Mouse (Mus musculus) 3134 (cell line): ENCODE measurements at regions not wholly inside any gene's neighbourhood (a gene's known extent, or its start where the extent isn't known, plus 50 kb on each side); places are given as distances from the start of the nearest gene placed in this dataset.
"Not testable (repeated sequence)": the region's sequence is repeated elsewhere in the genome, so short reads cannot be mapped to it uniquely, and the experiment has no call there.

Experiments used
- DNase-seq: peaks from one replicate; pipeline ENCODE4 v3.0.0-alpha.2; 2011; ENCODE audit warnings: low spot score; ENCODE audit not compliant: insufficient read length; ENCODE audit errors: extremely low read depth

DNA sequence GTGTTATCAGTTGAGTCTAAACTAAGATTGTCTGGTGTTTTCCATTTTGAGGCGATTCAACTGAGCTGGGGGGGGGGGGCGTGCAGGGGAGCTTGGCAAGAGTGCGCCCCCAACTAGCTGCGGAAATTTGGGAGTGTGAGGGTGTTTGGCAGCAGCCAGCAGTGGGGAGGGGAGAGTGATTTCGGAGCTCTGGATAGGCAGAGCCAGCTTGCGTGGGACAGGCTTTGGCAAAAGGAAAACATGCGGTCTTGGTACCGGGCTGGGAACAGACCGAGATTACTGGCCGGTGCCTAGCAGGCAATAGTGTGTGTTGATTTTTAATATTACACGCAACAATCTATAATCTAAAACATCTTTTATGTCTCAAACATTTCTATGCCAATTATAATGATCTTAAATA is 199.4 kb upstream of the Cdk6 start:
- DNase-seq: not testable (repeated sequence)

- peak; percentile 7 for DNase-seq
These were observed 194.6 kb upstream of the Cdk6 start for GRCm38 (mm10) chr5:3146544-3147295.

GRCm38 (mm10) chr5:3149886-3150285 is 191.4 kb upstream of the Cdk6 start:
- DNase-seq: not testable (repeated sequence)

DNA sequence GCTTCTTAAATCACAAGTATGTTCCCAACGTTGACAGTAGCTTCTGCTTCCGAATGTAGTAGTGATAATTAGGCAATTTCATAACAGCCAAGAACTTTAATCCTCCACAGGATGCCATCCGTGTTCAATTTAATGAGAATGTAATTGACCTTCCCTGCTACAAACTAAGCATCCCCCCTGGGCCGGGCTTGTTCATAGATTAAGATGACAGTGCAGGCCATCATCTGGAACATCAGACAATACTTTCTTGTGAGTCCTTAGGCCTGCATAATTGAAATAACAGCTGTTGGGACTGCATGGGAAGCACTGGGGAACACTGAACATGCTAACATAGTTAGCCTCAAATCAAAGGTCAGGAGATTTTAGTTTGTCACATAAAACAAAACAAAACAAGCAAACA is 190.5 kb upstream of the Cdk6 start:
- not testable (repeated sequence) for DNase-seq

DNA sequence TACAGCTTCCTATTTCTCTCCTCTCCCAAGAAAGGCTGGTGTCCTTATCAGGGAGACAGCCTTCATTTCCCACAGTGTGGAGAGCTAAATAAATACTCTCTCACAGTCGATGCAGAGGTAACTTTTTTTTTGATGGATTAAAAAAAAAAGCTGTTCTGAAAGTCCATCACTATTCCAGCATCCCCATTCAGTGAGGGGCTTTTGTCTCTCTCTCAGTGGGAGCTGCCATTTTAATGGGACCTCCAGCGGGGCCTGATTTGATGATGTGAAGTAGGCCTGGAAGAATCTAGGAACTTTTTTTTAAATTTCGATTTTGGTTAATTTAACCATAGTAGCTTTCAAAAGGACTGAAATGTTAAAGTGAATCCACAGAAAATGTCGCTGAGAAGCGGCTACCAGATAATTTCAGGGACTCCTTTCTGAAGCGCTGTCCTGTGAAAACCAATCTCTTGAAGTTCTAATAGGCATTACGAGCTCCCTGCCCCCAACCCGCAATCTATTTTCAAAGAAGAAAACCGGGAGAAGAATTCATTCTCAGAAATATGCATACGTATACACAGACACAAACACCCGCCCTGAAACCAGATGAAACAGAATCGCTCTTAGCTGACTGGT is 189.6 kb upstream of the Cdk6 start:
- peak; percentile 11 for DNase-seq

DNA sequence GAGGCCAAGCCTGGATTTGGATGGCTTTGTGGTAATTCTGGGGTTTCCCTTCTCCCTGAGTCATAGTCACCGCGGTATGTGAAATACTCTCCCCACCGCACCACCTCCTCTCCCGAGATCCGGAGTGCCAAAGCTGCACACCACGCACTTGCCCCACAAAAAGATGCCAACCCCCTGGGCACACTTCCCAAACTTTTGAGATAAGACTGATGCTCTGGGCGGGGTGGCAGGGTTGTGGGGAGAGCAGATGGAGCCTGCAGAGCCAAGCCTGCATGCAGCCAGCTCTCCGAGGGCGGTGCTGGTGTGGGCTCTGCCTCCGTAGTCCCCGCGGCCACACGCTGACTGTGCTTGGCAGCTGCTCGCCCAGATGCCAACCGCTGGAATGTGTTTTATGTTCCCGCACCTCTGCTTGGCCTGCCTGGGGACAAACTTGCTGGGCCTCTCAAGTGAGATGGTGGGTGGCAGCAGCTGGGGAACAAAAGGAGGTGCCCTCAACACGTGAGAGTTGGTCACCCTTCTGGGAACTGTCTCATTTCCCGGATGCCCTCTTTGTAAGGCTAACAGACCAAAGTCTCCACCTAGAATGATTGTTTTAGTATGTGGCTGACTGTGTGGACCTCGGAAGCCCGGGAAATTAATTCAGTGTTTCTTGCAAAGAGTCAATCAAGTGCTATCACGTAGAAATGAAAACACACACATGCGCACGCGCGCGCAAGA is 189.0 kb upstream of the Cdk6 start:
- DNase-seq: peak; percentile 94

GRCm38 (mm10) chr5:3165511-3165910 is 175.8 kb upstream of the Cdk6 start:
- DNase-seq: not testable (repeated sequence)

DNA sequence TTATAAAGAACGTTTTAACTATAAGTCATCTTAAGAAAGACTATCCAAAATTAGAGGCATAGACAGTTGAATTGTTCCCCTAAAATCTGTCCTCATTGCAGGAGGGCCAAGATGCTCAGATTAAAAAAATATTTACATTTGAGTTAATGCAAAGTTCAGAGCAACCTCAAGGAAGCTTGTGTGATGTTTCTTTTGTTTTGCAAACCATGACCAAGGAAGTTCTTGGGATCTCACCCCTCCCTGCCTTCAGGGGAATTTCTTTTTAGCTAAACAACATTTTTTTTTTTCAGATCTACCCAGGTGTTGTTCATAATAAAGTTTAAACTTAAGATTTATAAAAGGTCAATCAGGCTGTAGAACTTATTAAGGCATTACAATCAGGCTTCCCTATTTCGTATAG is 174.8 kb upstream of the Cdk6 start:
- not testable (repeated sequence) for DNase-seq

GRCm38 (mm10) chr5:3193592-3193991 is 147.7 kb upstream of the Cdk6 start:
- not testable (repeated sequence) for DNase-seq

DNA sequence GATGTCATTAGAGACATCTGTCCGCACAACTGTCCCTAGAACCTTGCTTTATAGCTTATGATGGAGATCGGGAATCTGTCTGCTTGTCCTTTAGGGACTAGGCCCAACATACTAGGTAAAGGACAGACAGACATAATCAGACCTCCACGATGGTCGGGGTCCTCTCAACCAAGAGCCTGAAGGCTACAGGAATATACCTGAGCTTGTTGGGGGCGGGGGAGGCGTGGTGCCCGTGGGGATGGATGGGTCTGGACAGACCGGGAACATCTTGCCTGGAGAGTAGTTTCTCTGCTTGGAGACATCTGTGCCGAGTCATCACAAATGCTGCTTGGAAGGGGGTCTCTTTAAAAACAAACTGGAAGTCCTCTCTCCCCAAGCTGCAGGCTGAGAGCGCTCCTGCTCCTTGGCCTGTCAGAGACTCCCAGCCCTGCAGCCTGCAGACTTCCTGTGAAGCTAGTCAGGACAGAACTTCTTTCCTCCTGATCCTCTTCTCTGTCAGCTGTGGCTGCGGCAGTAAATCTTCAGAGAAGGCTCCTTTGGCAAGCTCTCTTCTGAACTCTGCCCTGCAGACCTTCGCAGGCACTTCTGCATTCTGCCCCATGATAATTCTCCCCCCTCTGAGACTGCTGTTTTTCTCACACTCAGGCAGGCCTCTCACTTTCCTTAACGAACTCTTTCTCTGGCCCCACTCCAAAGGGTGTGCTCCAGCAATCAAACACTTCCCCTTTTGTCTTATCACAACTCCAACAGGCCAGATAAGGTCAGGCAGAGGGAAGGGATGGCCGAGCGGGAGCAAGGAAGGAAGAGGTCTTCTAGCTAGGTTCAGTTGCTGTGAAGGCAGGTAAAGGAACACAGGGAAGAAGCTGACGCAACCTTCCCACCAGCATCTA is 143.1 kb upstream of the Cdk6 start:
- DNase-seq: no peak

DNA sequence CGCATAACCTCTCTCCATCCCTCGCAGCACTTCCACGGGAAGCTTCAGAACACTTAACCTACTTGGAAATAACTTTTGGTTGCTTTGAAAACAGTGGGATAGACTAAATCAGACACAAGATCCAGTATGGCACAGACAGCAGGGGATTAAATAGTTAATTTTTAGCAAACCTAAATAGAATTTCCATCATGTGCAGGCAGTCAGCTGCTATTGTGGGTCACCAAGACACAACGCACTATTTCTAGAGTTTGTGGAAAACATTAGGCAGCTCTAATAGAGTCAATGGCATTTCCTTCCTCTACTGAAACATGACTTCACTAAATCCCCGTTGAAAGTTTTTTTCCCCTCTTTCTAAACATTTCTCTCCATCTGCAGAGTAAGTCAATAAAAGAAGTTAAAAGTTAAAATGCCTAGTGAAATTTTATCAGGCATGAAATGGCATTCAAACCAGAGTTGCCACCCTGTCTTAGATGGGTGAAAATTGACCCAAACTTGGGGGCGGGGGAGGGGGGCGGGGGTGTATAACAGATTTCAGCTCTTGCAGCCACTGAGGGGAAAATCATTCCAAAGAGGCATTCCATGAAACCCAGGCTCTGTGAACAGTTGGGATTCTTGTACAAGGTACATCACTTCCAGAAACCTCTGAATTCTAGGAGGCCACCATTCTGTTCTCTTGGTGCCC is 142.3 kb upstream of the Cdk6 start:
- not testable (repeated sequence) for DNase-seq

- not testable (repeated sequence) for DNase-seq
These were observed 135.1 kb upstream of the Cdk6 start for GRCm38 (mm10) chr5:3206160-3206559.

DNA sequence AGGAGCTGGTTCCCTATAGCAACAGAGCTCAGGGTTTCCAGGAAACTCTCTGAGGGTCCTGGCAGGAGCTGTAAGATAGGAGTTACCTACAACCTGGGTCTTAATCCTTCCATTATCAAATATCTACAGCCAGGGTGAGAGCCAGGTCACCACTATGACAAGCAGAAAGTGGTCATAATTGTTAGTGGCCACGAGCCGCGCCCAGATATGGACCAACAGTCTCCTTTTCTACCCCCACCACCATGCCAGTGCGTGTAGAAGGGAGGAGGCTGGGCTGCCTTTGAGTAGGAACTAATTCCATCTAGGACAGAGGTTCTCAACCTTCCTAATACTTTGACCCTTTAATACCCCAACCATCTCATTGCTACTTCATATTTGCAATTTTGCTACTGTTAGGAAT is 133.0 kb upstream of the Cdk6 start:
- not testable (repeated sequence) for DNase-seq

DNA sequence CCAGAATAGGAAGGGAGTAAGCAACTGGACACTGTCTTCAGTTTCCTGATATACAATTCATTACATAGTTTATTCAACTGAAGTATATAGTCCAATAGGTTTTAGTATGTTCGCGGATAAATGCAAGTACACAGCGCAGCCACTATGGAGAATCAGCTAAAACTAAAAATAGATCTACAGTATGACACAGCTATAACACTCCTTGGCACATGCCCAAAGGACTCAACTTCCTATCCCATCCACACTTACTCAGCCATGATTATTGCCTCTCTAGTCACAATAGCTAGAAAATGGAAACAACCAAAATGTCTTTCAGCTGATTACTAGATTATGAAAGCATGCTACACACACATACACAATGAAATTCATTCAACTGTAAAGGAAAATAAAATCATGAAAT is 130.0 kb upstream of the Cdk6 start:
- no peak for DNase-seq

DNA sequence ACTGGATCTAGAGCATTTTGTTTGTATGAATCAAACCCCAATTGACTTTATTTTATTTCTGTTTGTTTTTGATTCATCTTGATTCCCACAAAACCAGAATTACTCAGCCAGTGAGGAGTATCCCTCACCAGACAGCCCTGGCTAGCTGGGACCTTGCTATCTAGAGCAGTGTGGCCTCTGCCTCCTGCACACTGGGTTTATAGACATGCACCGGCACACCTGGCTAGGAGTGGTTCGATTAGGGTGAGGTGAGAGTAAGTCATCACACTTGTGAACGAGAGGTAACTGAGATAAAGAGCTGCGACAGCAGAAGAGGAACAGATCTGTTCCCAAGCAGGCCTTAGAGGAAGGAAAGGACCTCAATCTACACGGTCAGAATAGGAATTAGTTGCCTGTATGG is 125.2 kb upstream of the Cdk6 start:
- DNase-seq: no peak

GRCm38 (mm10) chr5:3219230-3219629 is 122.1 kb upstream of the Cdk6 start:
- DNase-seq: no peak

- no peak for DNase-seq
These were observed 121.5 kb upstream of the Cdk6 start for GRCm38 (mm10) chr5:3219770-3220169.

DNA sequence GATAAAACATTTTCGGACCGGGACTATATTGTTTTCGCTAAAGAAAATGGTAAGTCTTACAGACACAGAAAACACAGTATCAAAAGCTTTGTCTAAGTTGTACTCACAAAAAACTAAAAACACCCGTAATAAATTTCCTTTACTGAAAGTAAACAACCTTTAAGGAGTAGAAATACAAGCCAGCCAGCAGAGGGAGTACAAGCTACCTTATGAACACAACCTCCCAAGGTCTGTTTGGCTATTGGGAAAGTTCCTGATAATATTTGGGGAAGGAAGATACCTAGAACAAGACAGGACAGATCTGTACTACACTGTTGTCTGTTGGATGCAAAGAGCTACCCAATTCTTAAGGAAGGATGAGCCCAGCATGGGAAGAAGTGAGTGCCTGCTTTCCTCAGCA is 117.5 kb upstream of the Cdk6 start:
- DNase-seq: not testable (repeated sequence)

DNA sequence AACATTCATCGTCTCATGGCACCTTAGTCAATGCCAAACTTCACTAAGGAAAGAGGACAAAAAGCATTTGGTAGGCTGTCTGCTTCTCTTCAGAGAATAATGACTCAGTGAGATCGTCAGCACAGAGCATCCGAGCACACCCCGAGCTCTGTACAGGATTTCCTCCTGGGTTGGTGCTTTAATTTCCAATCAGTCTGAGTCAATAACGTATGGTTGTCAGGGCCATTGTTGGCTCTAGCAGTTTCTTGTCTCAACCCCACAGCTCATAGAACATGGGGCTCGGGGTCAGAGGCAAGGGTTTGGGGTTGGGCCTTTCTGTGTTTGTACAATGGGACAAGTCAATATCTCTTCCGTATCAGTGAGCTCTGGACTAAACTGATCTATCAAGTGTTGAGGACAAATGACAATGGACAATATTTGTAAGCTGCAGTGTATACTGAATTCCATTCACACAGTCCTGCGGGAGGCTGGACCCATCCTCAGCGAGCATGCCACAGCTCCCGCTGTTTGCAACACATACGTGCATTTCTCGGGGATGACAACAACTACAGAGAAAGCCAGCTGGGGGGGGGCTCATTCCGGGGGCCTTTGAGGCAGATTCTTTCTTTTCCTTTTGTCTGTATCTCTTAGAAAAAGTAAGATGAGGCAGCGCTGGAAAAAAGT is 116.8 kb upstream of the Cdk6 start:
- not testable (repeated sequence) for DNase-seq

DNA sequence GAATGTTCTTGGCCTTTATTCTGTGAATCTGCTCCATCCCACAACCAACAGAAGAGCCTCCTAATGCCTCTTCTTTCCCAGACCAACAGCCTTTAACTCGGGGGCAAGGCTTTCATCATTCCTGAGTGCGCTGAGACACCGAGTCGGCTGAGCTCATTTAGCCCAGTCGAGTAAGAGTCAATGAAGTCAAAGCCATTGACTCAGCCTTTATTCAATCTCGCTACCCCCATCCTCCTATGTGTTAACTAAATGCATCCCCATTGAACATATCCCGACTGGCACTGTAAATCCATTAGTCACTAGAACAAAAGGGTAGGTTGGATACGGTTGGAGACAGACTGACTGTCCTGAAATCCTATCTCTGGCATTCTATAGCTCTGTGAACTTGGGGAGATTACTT is 115.9 kb upstream of the Cdk6 start:
- DNase-seq: not testable (repeated sequence)
